Mouse (Mus musculus) cerebellum, adult 11 months (tissue): ENCODE data around the gene Isyna1.
"Not testable (repeated sequence)": the region's sequence is repeated elsewhere in the genome, so short reads cannot be mapped to it uniquely, and the experiment has no call there.

Source experiments
- DNase-seq: peaks from one replicate; pipeline ENCODE4 v3.0.0; 2022

Gene Isyna1

DNA sequence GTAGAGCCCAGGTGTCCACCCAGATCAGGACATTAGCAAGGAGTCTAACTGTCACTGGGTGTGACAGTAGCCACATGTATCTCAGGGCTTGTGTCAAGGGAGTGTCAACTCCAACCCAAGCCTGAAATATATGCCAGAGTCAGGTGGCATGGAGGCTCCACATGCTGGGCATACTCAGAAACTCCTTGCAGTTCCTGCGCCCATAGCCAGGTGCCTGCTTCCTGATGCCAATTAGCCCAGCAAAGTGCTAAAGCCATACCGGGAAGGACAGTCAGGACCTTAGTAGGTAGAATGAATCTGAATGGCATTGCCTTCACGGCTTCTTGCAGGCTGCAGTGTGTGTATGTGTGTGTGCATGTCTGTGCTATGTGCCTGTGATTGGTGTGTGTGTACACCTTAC, 17.0 kb upstream of the Isyna1 start:
- DNase-seq = no peak

DNA sequence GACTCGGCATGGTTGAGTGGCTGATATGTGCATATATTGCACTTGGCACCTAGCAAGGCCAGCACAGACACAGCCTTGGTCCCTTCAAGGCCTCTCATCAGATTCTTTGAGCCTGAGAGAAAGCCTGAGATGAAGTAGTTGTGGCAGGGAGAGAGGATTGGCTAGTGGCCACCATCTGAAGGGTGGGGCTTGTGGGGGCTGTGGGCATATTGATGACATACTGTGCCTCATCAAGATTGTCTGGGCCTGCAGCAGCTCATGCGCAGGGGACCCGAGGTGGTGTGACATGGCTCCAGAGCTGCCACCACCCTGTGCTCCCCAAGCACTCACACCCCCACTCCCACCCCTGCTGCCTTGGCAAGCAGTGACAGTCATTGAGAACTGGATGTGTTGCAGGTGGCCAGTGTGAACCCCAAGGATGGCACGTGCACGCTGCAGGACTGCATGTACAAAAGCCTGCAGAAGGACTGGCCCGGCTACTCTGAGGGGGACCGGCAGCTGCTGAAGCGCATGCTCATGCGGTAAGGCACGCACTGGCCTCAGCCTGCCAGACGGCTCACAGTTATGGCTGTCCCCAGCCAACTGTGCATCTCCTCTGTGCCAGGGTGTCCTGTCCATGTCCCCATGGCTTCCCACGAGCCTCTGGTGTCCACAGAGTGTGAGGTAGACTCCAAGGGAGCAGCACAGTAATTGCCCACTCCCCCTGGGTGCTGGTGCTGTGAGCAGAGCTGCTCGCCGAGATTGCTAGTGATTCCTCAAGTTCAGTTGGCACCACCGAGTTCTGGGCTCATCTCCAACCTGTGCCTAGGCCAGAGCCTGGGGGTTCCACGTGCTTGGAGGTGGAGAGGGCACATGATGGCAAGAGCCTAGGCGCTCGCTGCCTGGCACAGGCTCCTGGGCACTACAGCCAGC, 10.4 kb upstream of the Isyna1 start:
- DNase-seq = peak; percentile 74

DNA sequence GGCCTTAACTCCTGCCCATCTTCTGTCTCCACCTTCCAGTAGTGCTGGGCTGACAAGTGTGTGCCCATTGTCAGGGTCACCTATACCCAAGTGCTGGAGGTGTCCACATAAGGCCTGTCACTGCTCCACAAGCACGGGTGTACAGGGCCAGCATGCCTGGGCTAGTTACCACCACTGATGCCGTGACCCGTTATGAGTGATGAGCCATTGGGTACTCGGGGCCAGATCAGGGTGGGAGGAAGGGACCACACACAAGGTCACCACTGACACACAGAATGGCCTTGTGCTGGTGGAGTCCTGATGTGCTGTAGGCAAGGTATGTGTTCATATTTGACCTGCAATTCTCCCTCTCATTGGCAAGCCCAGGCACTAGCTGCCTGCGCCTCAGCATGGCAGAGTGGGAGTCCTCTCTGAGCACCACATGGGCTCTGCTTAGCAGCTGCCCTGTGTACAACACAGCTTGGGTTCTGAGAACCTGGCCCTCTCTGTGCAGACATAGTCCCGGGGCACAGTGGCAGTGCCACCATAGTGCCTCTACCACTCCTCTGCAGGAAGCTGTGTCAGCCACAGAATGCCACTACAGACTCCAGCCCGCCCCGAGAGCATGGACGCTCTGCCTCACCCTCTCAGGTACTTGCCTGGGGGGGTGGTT, 9.4 kb upstream of the Isyna1 start:
- no peak for DNase-seq

DNA sequence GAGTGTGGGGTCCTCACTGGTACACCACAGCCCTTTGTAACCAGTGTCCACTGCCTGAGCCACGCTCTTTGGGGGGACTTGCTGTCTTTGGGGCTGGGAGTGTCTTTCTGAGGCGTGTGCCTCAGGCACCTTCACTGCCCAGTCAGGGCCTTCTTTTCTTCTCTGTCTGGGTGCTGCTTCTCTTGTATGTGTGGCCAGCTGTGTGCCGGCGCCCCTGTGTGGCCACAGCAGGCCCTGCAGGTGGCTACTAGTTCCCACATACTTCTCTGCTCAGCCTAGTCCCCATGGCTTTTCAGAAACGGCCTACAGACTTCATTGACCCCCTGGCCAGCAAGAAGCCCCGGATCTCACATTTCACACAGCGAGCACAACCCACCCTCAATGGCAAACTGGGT, 8.9 kb upstream of the Isyna1 start:
- DNase-seq = no peak

DNA sequence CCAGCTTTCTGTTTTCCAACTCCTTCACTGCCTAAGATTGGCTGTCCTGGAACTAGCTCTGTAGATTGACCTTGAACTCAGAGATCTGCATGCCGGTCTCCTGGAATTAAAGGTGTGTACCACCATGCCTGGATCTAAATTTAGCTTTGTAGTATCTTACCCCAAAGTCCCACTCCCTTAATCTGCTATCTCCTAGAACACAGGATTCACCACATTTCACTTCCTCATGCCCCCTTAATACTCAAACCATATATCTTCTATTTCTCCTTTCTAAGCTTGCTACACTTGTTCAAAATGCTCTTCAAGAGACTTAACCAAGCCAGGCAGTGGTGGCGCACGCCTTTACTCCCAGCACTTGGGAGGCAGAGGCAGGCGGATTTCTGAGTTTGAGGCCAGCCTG, 6.2 kb upstream of the Isyna1 start:
- DNase-seq = not testable (repeated sequence)

DNA sequence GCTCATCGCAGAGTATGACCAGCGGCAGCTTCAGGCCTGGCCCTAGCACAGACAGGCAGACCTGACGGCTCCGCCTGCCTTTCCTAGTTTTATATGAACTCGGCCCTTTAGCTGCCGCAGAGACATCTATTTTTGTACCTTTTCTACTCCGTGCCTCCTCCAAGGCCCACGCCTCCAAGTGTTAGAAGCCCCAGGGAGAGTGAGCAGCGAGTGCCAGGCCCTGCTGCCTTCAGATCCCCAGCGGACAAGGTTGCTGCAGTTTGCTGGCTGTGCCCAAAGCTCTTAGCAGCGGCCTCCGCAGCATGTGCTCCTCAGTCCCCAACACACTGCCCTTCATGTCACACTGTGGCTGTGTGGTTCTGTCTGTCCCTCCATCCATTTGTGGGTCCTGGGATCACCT, 2.6 kb upstream of the Isyna1 start:
- DNase-seq = no peak

DNA sequence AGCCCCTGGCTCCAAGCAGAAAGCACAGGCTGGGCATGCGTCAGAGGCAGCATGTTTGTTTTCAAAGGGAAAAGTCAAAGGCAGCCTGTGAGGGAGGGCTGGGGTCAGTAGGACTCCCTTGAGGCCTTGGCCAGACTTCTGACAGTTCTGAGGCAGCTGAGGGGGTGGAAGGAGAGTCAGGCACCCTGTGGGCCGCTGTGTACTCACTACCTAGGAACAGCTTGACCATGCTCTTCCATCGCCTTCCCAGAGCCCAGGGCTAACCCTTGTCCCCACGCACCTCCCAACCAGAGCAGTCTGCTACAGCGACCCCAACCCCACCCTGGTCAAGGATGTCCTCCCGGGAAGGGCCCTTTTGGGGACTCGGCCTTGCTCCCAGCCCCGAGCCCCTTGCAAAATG, 1.0 kb upstream of the Isyna1 start:
- no peak for DNase-seq

DNA sequence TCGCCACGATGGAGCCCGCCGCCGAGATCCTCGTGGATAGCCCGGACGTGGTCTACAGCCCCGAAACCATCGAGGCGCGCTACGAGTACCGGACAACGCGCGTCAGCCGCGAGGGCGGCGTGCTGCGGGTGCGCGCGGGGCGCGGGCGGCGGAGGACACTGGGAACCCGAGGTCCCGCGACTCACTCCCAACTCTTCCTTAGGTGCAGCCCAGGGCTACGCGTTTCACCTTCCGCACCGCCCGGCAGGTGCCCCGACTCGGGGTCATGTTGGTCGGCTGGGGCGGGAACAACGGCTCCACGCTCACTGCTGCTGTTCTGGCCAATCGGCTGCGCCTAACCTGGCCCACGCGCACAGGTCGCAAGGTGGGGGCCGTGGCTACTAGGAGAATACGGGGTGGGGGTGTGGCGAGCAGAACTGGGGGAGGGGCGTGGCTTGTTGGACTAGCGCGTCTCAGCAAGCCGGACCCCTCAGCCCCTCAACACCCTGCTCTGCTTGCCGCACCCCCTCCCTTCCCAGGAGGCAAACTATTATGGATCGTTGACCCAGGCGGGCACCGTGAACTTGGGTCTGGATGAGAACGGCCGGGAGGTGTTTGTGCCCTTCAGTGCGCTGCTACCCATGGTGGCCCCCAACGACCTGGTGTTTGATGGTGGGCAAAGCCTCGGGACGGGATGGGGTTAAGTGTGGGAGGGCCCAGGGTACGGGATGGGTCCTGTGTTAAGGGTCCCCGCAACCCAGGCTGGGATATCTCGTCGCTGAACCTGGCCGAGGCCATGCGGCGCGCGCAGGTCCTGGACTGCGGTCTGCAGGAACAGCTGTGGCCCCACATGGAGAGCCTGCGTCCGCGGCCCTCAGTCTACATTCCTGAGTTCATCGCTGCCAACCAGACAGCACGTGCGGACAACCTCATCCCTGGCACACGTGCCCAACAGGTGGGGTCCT, 720 bp downstream of the Isyna1 start:
- DNase-seq = peak; percentile 52

DNA sequence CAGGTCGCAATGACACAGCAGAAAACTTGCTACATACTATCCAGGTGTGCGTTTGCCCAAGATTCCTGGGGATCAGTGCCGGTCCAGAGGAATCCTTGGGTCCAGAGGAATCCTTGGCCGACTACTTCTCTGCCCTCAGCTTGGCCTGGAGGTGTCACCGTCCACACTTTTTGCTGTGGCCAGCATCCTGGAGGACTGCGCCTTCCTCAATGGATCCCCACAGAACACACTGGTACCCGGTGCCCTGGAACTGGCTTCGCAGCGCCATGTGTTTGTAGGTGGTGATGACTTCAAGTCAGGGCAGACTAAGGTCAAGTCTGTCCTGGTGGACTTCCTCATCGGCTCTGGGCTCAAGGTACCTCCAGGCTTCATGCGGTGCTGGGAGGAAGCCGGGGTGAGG, 1.6 kb downstream of the Isyna1 start:
- DNase-seq = no peak

DNA sequence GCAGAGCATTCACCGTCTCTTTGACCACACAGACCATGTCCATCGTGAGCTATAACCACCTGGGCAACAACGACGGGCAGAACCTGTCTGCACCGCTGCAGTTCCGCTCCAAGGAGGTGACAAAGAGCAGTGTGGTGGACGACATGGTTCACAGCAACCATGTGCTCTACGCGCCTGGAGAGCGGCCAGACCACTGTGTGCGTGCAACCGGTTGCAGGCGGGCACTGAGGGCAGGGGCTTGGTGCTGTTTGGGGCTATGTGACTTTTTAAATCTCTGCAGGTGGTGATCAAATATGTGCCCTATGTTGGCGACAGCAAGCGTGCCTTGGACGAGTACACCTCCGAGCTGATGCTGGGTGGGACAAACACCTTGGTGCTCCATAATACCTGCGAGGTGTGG, 2.0 kb downstream of the Isyna1 start:
- DNase-seq = no peak

DNA sequence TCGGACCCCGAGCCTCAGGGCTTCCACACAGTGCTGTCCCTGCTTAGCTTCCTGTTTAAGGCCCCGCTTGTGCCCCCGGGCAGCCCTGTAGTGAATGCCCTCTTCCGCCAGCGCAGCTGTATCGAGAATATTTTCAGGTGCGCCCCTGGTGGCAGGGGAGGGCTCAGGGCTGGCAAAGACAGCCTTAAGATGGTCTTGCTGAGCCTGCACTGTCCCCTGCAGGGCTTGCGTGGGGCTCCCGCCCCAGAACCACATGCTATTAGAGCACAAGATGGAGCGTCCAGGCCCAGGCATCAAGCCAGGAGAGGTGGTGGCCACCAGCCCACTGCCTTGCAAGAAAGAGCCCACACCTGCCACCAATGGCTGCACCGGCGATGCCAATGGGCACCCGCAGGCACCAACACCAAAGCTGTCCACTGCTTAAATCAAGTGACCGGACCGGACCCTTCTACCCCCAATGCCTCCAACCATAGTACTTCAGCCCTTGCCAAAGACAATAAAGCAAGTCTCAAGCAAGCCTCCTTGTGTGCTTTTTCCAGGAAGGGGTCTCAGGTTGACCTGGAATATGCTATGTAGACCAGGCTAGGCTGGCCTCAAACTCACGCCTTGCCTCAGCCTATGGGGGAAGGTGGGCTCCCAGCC, 2.7 kb downstream of the Isyna1 start:
- peak; percentile 67 for DNase-seq

DNA sequence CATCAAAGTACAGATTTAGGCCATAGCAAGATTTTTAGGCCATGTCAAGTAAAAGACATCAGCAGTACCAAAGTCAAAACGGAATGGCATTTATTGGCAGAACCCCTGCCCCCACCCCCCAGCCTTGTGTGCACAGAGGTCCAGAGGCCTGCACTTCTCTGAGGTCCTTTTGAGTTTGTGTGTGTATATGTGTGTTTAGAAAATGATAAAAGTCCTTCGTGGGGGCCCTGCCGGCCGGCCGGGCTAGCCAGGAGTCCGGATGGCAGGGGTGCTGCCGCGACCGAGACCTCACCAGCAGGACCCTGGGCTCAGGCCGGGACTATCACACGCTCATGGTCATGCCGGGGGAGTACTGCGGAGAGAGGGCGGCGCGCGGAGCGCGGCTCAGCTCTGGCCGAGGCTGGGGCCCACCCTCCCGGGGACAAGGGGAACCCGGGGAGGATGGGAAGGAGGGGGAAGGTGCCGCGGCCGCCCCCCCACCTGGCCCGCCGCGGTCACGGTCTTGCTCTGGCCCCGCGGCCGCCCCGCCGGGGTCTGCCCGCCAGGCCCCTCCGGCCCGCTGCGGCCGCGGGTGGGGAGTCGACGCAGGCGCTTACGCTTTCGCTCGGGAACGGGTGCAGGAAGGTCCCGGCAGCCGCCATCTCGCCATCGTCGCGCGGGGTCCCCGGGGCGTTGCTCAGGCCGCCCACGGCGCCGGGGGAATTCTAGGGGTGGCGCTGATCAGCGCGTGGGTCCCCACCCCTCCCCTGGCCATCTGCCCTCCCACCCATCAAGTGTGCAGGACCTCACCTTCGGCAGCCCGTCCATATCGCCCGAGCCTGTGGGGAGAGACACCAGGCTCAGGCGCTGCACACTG, 3.5 kb downstream of the Isyna1 start:
- peak; percentile 39 for DNase-seq

DNA sequence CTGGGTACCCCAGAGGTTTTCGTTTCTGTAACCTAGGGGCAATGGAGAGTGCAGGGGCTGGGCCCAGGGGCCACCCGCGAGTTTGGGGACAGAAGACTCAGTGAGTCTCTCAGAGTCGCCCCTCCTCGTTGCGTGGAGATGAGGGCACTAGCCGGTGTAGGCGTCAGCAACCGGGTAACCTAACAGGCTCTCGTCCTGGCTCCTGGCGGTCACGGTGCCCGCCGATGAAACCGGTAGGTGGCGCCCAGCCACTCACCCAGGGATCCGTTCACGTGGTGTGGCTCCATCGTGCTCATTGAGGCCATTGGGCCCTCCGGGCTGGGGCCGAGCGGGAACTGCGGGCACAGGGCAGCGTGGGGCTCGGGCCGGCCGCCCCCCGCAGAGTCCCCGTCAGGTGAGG, 4.1 kb downstream of the Isyna1 start:
- DNase-seq = peak; percentile 90

DNA sequence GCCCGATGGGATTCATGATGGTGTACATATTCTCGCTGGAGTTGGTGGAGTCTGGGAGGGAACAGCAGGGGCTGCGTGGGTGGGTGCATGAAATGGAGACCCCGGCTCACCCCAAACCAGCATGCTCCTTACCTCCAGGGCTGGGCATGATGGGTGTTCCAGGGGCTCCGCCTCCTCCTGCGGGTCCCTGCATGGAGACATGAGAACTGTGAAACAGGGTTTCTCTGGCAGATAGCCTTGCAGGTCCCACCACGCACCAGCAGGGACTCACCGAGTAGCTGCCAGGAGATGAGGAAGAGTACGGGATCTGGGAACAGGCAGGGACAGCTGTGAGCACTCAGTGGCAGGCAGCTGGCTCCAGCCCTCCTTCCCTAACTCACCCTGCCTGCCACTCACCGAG, 4.5 kb downstream of the Isyna1 start:
- no peak for DNase-seq

DNA sequence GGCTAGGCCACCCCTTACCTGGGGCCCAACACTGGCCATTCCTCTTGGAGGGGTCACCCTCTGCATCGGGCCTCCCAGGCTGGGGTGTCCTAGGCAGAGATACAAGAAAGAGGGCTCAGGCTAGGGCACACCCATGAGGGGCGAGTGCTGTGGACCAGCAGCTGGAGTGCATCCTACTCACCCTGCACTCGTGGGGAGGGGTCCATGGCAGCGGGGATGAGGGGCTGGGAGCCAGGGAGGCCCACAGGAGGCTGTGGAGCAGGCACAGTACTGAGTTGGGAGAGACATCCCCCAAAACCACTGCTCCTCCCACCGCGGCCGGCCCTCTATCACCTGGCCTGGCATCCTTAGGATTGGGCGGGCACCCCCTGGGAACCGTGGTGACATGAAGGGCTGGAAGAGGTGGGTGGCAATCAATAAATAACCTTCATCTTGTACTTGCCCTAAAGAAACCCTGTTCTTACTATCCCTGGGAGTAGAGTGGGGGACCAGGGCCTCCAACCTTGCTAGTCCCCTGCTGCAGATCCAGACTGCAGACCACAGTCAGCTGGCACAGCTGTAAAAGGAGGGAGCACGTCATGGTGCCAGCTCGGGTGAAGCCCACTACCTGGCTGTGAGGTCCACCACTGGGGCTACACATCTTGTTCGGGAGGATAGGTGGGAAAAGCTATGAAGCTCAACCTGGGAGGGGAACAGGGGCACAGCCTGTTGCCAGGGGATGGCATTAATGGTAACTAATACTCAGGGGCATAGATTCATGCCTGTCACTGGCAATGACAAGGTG, 5.5 kb downstream of the Isyna1 start:
- DNase-seq = peak; percentile 27

DNA sequence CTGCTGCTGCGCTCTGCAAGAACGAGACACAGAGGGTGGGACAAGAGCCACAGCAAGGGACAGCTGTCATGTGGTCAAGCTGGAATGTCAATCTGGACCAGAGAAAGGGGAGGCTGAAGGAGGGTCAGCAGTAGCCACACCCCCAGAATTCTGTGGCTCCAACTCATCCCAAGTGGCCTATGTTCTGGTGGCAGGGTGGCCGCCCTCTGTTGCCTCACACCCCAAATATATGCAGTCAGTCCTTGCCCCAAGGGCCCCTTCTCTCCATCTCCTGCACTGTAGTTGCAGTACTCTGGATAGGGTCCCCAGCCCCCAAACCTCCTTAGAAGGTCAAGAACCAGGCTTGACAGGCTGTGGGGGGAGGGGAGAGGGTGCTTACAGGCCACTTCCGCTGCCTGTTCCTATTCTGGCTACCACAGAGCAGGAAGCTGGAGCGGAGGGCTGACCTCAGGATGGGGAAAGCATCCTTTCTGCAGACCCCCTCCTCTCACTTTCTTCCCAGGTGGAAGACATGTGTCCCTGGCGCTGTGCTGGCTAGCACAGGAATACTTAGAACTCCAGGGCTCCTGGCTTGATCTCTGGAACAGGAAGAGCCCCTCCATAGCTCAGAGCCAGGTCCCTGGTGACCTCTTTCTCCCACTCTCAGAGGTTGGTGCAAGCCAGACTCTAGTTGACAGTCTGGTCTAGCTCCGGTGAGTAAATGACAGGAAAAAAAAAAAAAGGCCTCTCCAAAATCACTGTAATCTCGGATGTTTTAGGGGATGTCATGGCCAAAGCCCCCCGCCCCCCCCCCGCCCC, 6.5 kb downstream of the Isyna1 start:
- peak; percentile 20 for DNase-seq

DNA sequence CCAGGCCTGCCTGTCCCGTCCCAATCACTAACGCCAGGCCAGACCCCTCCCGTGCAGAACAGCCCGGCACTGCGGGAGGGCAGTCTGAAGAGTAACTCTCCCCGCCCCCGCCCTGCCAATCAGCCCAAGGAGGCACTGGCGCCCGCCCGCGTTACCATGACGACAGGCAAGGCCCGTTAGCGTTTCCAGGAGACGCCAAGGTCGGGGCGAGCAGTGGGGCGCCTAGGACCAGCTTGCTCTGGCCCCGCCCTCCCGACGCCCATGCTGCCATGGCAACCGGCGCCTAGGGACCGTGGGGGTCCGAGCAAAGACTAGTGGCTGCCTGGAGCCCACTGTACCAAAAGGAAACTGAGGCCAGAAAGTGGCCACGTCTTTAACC, 7.1 kb downstream of the Isyna1 start:
- peak; percentile 75 for DNase-seq

DNA sequence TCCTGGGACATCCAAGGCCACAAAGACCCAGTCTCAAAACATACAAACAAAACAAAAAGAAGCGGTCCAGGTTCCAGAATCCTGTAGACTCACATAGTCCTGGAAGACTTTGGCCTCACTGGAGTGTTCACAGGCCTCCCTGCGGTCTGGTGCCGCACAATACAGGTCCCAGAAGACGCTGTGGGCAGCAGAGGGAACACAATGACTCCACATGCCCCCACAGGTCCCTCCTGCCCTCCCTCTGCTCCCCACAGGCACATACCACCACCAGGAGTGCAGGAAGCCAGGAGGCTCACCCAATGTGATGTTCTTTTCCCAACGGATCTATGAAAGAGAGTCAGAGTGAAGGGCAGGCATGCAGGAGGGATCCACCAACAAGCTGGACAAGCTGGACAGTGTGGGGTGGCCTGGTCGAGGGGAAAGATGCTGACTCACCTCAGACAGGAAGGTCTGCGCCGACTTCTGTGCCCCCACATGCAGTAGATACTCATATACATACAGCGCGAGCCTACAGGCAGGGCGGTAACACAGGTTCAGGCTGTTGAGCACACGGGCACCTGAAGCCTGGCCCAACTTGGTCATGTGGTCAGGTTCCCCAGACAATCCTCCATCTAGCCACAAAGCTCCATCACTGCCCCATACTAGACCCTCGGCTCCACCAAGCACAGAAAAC, 8.1 kb downstream of the Isyna1 start:
- no peak for DNase-seq

DNA sequence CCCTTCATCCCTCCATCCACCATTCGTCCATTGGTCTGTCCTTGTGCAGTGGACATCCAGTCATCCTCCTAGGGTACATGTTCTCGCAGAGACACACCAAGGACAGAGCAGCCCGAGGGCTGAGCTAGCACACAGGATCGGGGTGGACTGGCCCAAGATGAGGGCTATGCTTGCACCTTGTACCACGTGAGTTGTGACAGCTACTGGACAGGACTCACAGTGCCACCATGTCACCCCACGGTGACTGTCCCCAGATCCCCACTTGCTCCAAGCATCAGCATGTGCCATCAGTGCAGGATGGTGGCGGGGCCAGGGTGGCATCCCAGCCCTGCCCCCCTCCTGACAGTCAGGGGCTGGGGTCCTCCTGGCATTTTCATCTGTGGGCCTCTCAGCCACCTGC, 10.4 kb downstream of the Isyna1 start:
- peak; percentile 7 for DNase-seq
